ENCODE assay signal across 8 mouse cellular contexts in genomic region chr3:94849338-94849737, GRCm38 (mm10). TPM values are rescaled to one million over a fixed set of nuclear protein-coding genes. Genes with fewer than 3 reads are reported as not detected.
DNase-seq lines count a peak whose midpoint lies in the region; ATAC-seq and TF ChIP-seq lines count a peak whose summit lies in the region.

No protein-coding gene starts in this region.

- TF ChIP-seq CTCF in liver, embryonic 14.5 days (IDR thresholded peaks at IDR 0.05; ENCODE audit: low read depth), result peak; percentile 60

- no peak overlapping the region for H3K4me3 ChIP-seq in kidney, embryonic 15.5 days (replicated peaks)
- H3K4me3 ChIP-seq in liver, embryonic 14.5 days (ENCODE audit: insufficient read depth in 1 of 2, low read depth in 2 of 2, low read length in 2 of 2), result no peak overlapping the region

- DNase-seq in 416B (ENCODE audit: low read depth), result peak; percentile 84
- peak; percentile 26 for DNase-seq in cerebellum, adult 11-12 months
- DNase-seq in liver, embryonic 14.5 days (ENCODE audit: low read depth in 3 of 3, low spot score in 3 of 3), result peak; percentile 47 to 59 (median 47)
- peak; percentile 56 to 76 for DNase-seq in right cerebral cortex, postnatal 10 days (ENCODE audit: low spot score in 2 of 2)

- no peak overlapping the region for H3K9ac ChIP-seq in kidney, embryonic 15.5 days
- H3K9ac ChIP-seq in liver, embryonic 14.5 days (replicated peaks), result no peak overlapping the region

- peak; percentile 50 for ATAC-seq in CD4-positive, CD25-positive, alpha-beta regulatory T cell, adult 4 months
- ATAC-seq in frontal cortex, adult (ENCODE audit: low TSS enrichment), result 0 out of 2 replicates have a peak, but pooled peaks have one; percentile 63
- 0 out of 2 replicates have a peak, but pooled peaks have one; percentile 6 for ATAC-seq in kidney, embryonic 15.5 days (replicated peaks; ENCODE audit: low FRiP score)
- ATAC-seq in liver, embryonic 14.5 days (ENCODE audit: insufficient read depth), result 0 out of 2 replicates have a peak, but pooled peaks have one; percentile 28
- ATAC-seq in activated CD4-positive, CD25-positive, alpha-beta regulatory T cell, adult 4 months, result no peak

- H3K4me1 ChIP-seq in kidney, embryonic 15.5 days, result peaks cover 22% of the 10 kb centered on the region
- H3K4me1 ChIP-seq in liver, embryonic 14.5 days (replicated peaks; ENCODE audit: control insufficient read depth in 2 of 2, insufficient read depth in 2 of 2, low read length in 1 of 2), result no peaks in the 10 kb centered on the region

- TF ChIP-seq EP300 in liver, embryonic 14.5 days (IDR thresholded peaks at IDR 0.05; ENCODE audit: low read depth), result no peak

- 23% methylated on average over 1 of the region's 1 CpGs for WGBS in kidney, embryonic 15.5 days
- WGBS in liver, embryonic 14.5 days (ENCODE audit: insufficient replicate concordance), result 3% methylated on average over 1 of the region's 1 CpGs

- H3K36me3 ChIP-seq in kidney, embryonic 15.5 days, result peaks cover 8% of the 10 kb centered on the region
- peaks cover 3% of the 10 kb centered on the region for H3K36me3 ChIP-seq in liver, embryonic 14.5 days (replicated peaks; ENCODE audit: control insufficient read depth, insufficient read depth, low read depth)

- no peaks in the 10 kb centered on the region for H3K9me3 ChIP-seq in kidney, embryonic 15.5 days (replicated peaks)
- H3K9me3 ChIP-seq in liver, embryonic 14.5 days (ENCODE audit: control insufficient read depth, low read length), result no peaks in the 10 kb centered on the region

- no peaks in the 10 kb centered on the region for H3K27me3 ChIP-seq in kidney, embryonic 15.5 days
- no peaks in the 10 kb centered on the region for H3K27me3 ChIP-seq in liver, embryonic 14.5 days (ENCODE audit: control insufficient read depth, insufficient read depth, low read length)

- no peak overlapping the region for H3K27ac ChIP-seq in kidney, embryonic 15.5 days
- no peak overlapping the region for H3K27ac ChIP-seq in liver, embryonic 14.5 days

- H3K4me2 ChIP-seq in kidney, embryonic 15.5 days, result no peak overlapping the region
- no peak overlapping the region for H3K4me2 ChIP-seq in liver, embryonic 14.5 days (ENCODE audit: low read depth)

RNA-seq across cellular contexts. Expression of gene Pogz, which starts 12.0 kb away (rescaled TPM):
- 10 to 100 TPM; 21.3 to 22.0 TPM for polyA plus RNA-seq in CD4-positive, CD25-positive, alpha-beta regulatory T cell, adult 4 months (2017; shearing (Covaris generic))
- polyA plus RNA-seq in kidney, embryonic 15.5 days (2015; fragmentation: Nextera tagmentation; extraction: Ambion mirVana), result 17.4 and 18.8 TPM in 2 replicates
- 6.0 and 6.5 TPM in 2 replicates for polyA plus RNA-seq in liver, embryonic 14.5 days (2012; rRNA removed)
- 2.6 and 3.0 TPM in 2 replicates for polyA plus RNA-seq in liver, embryonic 14.5 days (2014; fragmentation: Nextera tagmentation; extraction: Ambion mirVana)
- 10 to 100 TPM; 13.0 to 15.3 TPM for polyA plus RNA-seq in activated CD4-positive, CD25-positive, alpha-beta regulatory T cell, adult 4 months (2017; shearing (Covaris generic))

RNA-seq across cellular contexts. Expression of gene Psmb4, which starts 37.4 kb away (rescaled TPM):
- 100 to 1,000 TPM; 114 to 155 TPM for polyA plus RNA-seq in CD4-positive, CD25-positive, alpha-beta regulatory T cell, adult 4 months (2017; shearing (Covaris generic))
- polyA plus RNA-seq in kidney, embryonic 15.5 days (2015; fragmentation: Nextera tagmentation; extraction: Ambion mirVana), result 340 and 342 TPM in 2 replicates
- 127 and 157 TPM in 2 replicates for polyA plus RNA-seq in liver, embryonic 14.5 days (2012; rRNA removed)
- 190 and 203 TPM in 2 replicates for polyA plus RNA-seq in liver, embryonic 14.5 days (2014; fragmentation: Nextera tagmentation; extraction: Ambion mirVana)
- 100 to 1,000 TPM; 148 to 197 TPM for polyA plus RNA-seq in activated CD4-positive, CD25-positive, alpha-beta regulatory T cell, adult 4 months (2017; shearing (Covaris generic))

Comparison
In these comparisons a context has a peak if more than half of its experiments do, and no peak if none do; other contexts are left out.
1. DNase-seq: peak in every context shown above with its lines; median percentile 84 in 416B; 66 in right cerebral cortex, postnatal 10 days; 47 in liver, embryonic 14.5 days; 26 in cerebellum, adult 11-12 months.